Mouse (Mus musculus) adrenal gland, adult (tissue): ENCODE measurements around the gene Khdrbs1.
"Not testable (repeated sequence)": the region's sequence is repeated elsewhere in the genome, so short reads cannot be mapped to it uniquely, and the experiment has no call there.

Source experiments
- DNase-seq, 2 experiments: peaks; one replicate each; pipeline ENCODE4 v3.0.0; 2022 to 2023; ENCODE audit warnings: low spot score in 1 of 2; ENCODE audit not compliant: inconsistent age in 2 of 2

Gene Khdrbs1

GRCm38 (mm10) chr4:129742232-129743009 is at the start of gene Khdrbs1:
Gene Khdrbs1, minus strand, starts transcription at chr4:129742303.
- peak; percentile 98 to 99 for DNase-seq

- DNase-seq: peak in 1 of 2 experiments; percentile 42
Observed at GRCm38 (mm10) chr4:129791399-129791798, 49.3 kb upstream of the Khdrbs1 start.

GRCm38 (mm10) chr4:129790475-129790874 is 48.4 kb upstream of the Khdrbs1 start:
- peak; percentile 62 to 87 for DNase-seq

- peak in 1 of 2 experiments; percentile 42 for DNase-seq
Observed at GRCm38 (mm10) chr4:129789635-129790034, 47.5 kb upstream of the Khdrbs1 start.

- peak in 1 of 2 experiments; percentile 42 for DNase-seq
Observed at GRCm38 (mm10) chr4:129788693-129789092, 46.6 kb upstream of the Khdrbs1 start.

- peak; percentile 81 to 96 for DNase-seq
Observed at GRCm38 (mm10) chr4:129785178-129785577, 43.1 kb upstream of the Khdrbs1 start.

- DNase-seq: no peak
Observed at GRCm38 (mm10) chr4:129783506-129783905, 41.4 kb upstream of the Khdrbs1 start.

GRCm38 (mm10) chr4:129782857-129783331 is 40.8 kb upstream of the Khdrbs1 start:
- no peak for DNase-seq

GRCm38 (mm10) chr4:129781881-129782675 is 40.0 kb upstream of the Khdrbs1 start:
- peak; percentile 53 to 70 for DNase-seq

- DNase-seq: peak in 1 of 2 experiments; percentile 54
Observed at GRCm38 (mm10) chr4:129771672-129772521, 29.8 kb upstream of the Khdrbs1 start.

- DNase-seq: no peak
Observed at GRCm38 (mm10) chr4:129771314-129771671, 29.2 kb upstream of the Khdrbs1 start.

GRCm38 (mm10) chr4:129770600-129770999 is 28.5 kb upstream of the Khdrbs1 start:
- no peak for DNase-seq

- not testable (repeated sequence) for DNase-seq
Observed at GRCm38 (mm10) chr4:129768742-129769141, 26.6 kb upstream of the Khdrbs1 start.

- no peak for DNase-seq
Observed at GRCm38 (mm10) chr4:129767782-129768181, 25.7 kb upstream of the Khdrbs1 start.

GRCm38 (mm10) chr4:129765351-129765750 is 23.2 kb upstream of the Khdrbs1 start:
- DNase-seq: no peak

GRCm38 (mm10) chr4:129762496-129762895 is 20.4 kb upstream of the Khdrbs1 start:
- not testable (repeated sequence) for DNase-seq

GRCm38 (mm10) chr4:129761606-129762005 is 19.5 kb upstream of the Khdrbs1 start:
- DNase-seq: no peak

- DNase-seq: no peak
Observed at GRCm38 (mm10) chr4:129755455-129755854, 13.4 kb upstream of the Khdrbs1 start.

GRCm38 (mm10) chr4:129754742-129755141 is 12.6 kb upstream of the Khdrbs1 start:
- DNase-seq: no peak

- no peak for DNase-seq
Observed at GRCm38 (mm10) chr4:129750430-129750829, 8.3 kb upstream of the Khdrbs1 start.

- no peak for DNase-seq
Observed at GRCm38 (mm10) chr4:129746591-129746990, 4.5 kb upstream of the Khdrbs1 start.
